Mouse (Mus musculus) bone marrow macrophage, adult 2 months (primary cell): ENCODE results near the gene Setd7.

Experiments used
- CTCF ChIP-seq: IDR thresholded peaks from 2 replicates; pipeline ENCODE4 v1.5.1; 2012; ENCODE audit warnings: low read depth, mild to moderate bottlenecking, low read length, moderate library complexity
- POLR2A ChIP-seq: IDR thresholded peaks from 2 replicates; pipeline ENCODE4 v1.6.1; 2012; ENCODE audit warnings: mild to moderate bottlenecking, low read depth, low read length, borderline replicate concordance

DNA sequence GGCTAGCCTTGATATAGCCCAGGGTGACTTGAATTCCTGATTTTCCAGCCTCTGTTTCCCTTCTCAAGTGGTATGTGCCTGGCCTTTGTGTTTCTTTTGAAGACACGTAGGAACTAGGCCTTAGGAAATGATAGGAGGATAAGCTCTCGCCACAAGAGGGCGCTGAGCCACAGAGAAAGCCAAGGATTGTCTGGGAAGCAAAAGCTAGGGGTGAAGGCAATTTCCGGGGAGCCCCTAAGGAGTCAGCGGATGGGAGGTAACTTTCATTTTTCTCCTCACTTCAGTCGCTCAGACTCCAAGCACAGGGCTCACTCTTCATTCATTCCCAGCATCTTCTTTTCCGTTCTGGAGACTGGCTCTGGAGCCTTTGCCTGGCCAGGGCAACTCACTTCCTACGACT, 49.8 kb downstream of the Setd7 start:
- TF ChIP-seq POLR2A (no peak), CTCF (peak; percentile 73)
